Mouse (Mus musculus) cerebellum, adult (tissue): ENCODE measurements around the gene Cd86.

Experiments
- ATAC-seq: cut with Nextera tagmentation; 2 replicates; pipeline ENCODE4 v1.9.2; 2017; ENCODE audit warnings: mild to moderate bottlenecking, moderate library complexity, mixed read lengths; ENCODE audit not compliant: insufficient number of reproducible peaks, low FRiP score, low TSS enrichment

Cd86 gene

GRCm38 (mm10) chr16:36661330-36661729 lies 4.6 kb downstream of the Cd86 start:
- ATAC-seq = no peak

- no peak for ATAC-seq
Measured at GRCm38 (mm10) chr16:36655910-36656309, 10.0 kb downstream of the Cd86 start.

- no peak for ATAC-seq
Measured at GRCm38 (mm10) chr16:36655199-36655598, 10.7 kb downstream of the Cd86 start.

GRCm38 (mm10) chr16:36651174-36651766 lies 14.6 kb downstream of the Cd86 start:
- no peak for ATAC-seq

- no peak for ATAC-seq
Measured at GRCm38 (mm10) chr16:36650511-36650910, 15.4 kb downstream of the Cd86 start.

GRCm38 (mm10) chr16:36649304-36649703 lies 16.6 kb downstream of the Cd86 start:
- ATAC-seq = no peak

- ATAC-seq = no peak
Measured at GRCm38 (mm10) chr16:36645124-36645523, 20.8 kb downstream of the Cd86 start.

GRCm38 (mm10) chr16:36642696-36643046 lies 23.2 kb downstream of the Cd86 start:
- ATAC-seq = no peak

GRCm38 (mm10) chr16:36641830-36642695 lies 23.8 kb downstream of the Cd86 start:
- ATAC-seq = no peak

GRCm38 (mm10) chr16:36640993-36641392 lies 24.9 kb downstream of the Cd86 start:
- no peak for ATAC-seq

- no peak for ATAC-seq
Measured at GRCm38 (mm10) chr16:36639812-36640504, 25.9 kb downstream of the Cd86 start.

GRCm38 (mm10) chr16:36636800-36637199 lies 29.1 kb downstream of the Cd86 start:
- ATAC-seq = no peak

GRCm38 (mm10) chr16:36634971-36635710 lies 30.7 kb downstream of the Cd86 start:
- no peak for ATAC-seq

- no peak for ATAC-seq
Measured at GRCm38 (mm10) chr16:36634421-36634820, 31.5 kb downstream of the Cd86 start.

- no peak for ATAC-seq
Measured at GRCm38 (mm10) chr16:36632229-36632628, 33.7 kb downstream of the Cd86 start.

GRCm38 (mm10) chr16:36631607-36632006 lies 34.3 kb downstream of the Cd86 start:
- ATAC-seq = no peak

GRCm38 (mm10) chr16:36627740-36628139 lies 38.1 kb downstream of the Cd86 start:
- ATAC-seq = no peak

GRCm38 (mm10) chr16:36626567-36627197 lies 39.2 kb downstream of the Cd86 start:
- ATAC-seq = no peak

GRCm38 (mm10) chr16:36625909-36626308 lies 40.0 kb downstream of the Cd86 start:
- ATAC-seq = no peak

GRCm38 (mm10) chr16:36622320-36622719 lies 43.6 kb downstream of the Cd86 start:
- ATAC-seq = no peak
